Mouse (Mus musculus) stomach, postnatal 0 days (tissue): Measurements from ENCODE around the gene Arpc5l.

Source experiments
- CTCF ChIP-seq: IDR thresholded peaks from 2 replicates; pipeline ENCODE4 v1.5.1; 2016; ENCODE audit warnings: antibody characterized with exemption, low read depth, mild to moderate bottlenecking, moderate library complexity
- EP300 ChIP-seq: optimal IDR thresholded peaks from 2 replicates; pipeline ENCODE3; 2016; ENCODE audit warnings: antibody characterized with exemption

- TF ChIP-seq CTCF (no peak), EP300 (no peak)
Measured at GRCm38 (mm10) chr2:39012768-39013279, 7.7 kb downstream of the Arpc5l start.
